Mouse (Mus musculus) C2C12 (cell line): ENCODE measurements around the gene Rp9.

Experiments
- CEBPB ChIP-seq: IDR thresholded peaks from one replicate; pipeline ENCODE4 v1.6.1; 2011; ENCODE audit warnings: low read depth, mild to moderate bottlenecking, control low read depth, moderate library complexity
- CTCF ChIP-seq: IDR thresholded peaks from one replicate; pipeline ENCODE4 v1.5.1; 2011; ENCODE audit not compliant: control insufficient read depth, insufficient read depth, insufficient read length
- MAX ChIP-seq: IDR thresholded peaks from one replicate; pipeline ENCODE4 v1.6.1; 2011; ENCODE audit warnings: mild to moderate bottlenecking, control low read depth
- MYOD1 ChIP-seq: IDR thresholded peaks from one replicate; pipeline ENCODE4 v1.6.1; 2011; ENCODE audit warnings: low read depth; ENCODE audit not compliant: control insufficient read depth, insufficient read length
- MYOG ChIP-seq: IDR thresholded peaks from one replicate; pipeline ENCODE4 v1.6.1; 2011; ENCODE audit not compliant: control insufficient read depth, insufficient read length; ENCODE audit errors: extremely low read depth
- USF1 ChIP-seq: IDR thresholded peaks from one replicate; pipeline ENCODE4 v1.6.1; 2011; ENCODE audit warnings: low read depth, mild to moderate bottlenecking, control low read depth, moderate library complexity

- no peak for TF ChIP-seq CTCF
- TF ChIP-seq CEBPB = no peak
- TF ChIP-seq MYOD1 = no peak
- TF ChIP-seq USF1 = no peak
- TF ChIP-seq MAX = no peak
- TF ChIP-seq MYOG = no peak
Observed at GRCm38 (mm10) chr9:22409501-22409900, 60.0 kb downstream of the Rp9 start.
